Mouse (Mus musculus): ENCODE results near the gene Dsp. TPM values are rescaled to one million over a fixed set of nuclear protein-coding genes. Genes with fewer than 3 reads are reported as not detected.

Gene Dsp
- polyA plus RNA-seq, 1 experiment from 2014 or later = 6.1 TPM

DNA sequence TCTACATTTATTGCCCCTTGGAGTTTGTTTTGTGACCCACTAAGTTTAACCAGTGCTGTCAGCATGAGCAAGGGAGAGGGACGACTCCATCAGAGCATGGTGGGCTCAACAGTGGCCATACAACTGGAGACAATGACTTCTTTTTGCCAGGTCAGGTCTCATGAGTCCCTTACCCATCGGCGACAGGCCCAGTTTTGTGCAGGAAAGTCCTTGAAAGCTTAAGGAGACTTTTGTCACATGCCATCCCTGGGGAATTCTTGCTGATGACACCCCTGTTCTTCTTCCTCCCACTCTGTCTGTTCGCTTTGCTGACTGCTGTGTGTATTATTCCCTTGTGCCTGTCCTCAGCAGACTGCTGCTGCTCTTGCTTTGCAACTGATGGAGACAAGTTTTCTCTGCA is 81.3 kb downstream of the Dsp start:
- DNase-seq (ENCODE audit: low spot score) (no peak), ATAC-seq (replicated peaks; ENCODE audit: insufficient number of reproducible peaks, low FRiP score, low TSS enrichment, low read depth) (no peak)
- Histone ChIP-seq H3K9ac (replicated peaks; ENCODE audit: low read length) (no peak overlapping the region), H3K9me3 (replicated peaks; ENCODE audit: control insufficient read depth, low read length) (no peaks in the 10 kb centered on the region), H3K4me1 (ENCODE audit: control insufficient read depth, insufficient read depth, low read length) (no peaks in the 10 kb centered on the region), H3K4me3 (ENCODE audit: low read depth, low read length) (no peak overlapping the region), H3K36me3 (replicated peaks; ENCODE audit: control insufficient read depth, insufficient read depth, low read depth, low read length) (peaks cover 8% of the 10 kb centered on the region), H3K27me3 (ENCODE audit: control insufficient read depth, insufficient read depth, low read length) (no peaks in the 10 kb centered on the region), H3K4me2 (ENCODE audit: low read depth, low read length) (no peak overlapping the region), H3K27ac (replicated peaks; ENCODE audit: low read depth, low read length) (no peak overlapping the region)
- WGBS = 87% methylated on average over 4 of the region's 4 CpGs

DNA sequence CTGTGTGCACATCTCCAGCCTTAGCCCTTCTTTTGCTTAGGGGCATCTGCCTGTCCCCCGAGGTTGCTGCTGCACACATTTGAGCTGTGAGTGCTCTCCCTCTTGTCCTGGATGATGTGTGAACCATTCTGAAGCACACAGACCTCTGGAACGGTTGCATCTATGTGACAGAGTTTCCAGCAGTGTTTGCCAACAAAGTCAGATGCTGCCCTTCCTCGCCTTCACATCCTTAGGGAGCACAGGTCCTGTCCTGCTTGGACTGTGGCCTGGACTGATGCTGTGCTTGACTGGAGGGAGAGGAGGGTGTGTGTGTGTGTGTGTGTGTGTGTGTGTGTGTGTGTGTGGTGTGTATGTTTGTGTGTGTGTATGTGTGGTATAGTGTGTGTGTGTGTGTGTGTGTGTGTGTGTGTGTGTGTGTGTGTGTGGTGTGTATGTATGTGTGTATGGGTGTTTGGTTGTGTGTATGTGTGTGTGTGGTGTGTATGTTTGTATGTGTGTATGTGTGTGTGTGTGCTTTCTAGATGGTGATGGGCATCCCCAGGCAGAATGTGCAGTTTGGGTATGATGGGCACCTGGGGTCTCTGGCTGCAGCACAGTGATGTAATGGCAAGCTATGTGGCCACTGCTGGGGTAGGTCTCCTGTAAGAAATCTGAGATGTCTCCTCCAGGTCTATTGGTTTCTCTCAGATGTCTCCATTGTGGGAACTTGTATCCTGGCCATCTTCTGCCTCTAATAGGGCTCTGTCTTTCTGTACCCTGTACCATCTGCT is 81.9 kb downstream of the Dsp start:
- H3K27ac ChIP-seq (replicated peaks; ENCODE audit: low read depth, low read length) = no peak overlapping the region

DNA sequence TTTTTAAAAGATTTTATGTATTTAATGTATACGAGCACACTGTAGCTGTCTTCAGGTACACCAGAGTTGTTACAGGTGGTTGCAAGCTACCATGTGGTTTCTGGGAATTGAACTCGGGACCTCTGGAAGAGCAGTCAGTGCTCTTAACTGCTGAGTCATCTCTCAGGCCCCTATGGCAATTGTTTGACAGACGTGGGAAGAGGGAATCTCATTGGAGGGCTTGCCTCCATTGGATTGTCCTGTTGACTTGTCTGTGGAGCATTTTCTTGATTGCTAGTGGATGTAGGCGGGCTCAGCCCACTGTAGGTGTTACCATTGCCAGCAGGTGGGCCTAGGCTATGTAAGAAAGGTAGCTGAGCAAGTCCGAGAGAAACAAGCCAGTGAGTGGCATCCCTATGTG is 83.6 kb downstream of the Dsp start:
- Histone ChIP-seq H3K36me3 (replicated peaks; ENCODE audit: control insufficient read depth, insufficient read depth, low read depth, low read length) (no peaks in the 10 kb centered on the region), H3K4me2 (ENCODE audit: low read depth, low read length) (no peak overlapping the region), H3K27ac (replicated peaks; ENCODE audit: low read depth, low read length) (no peak overlapping the region), H3K4me3 (ENCODE audit: low read depth, low read length) (no peak overlapping the region), H3K27me3 (ENCODE audit: control insufficient read depth, insufficient read depth, low read length) (no peaks in the 10 kb centered on the region), H3K9ac (replicated peaks; ENCODE audit: low read length) (no peak overlapping the region), H3K4me1 (ENCODE audit: control insufficient read depth, insufficient read depth, low read length) (no peaks in the 10 kb centered on the region), H3K9me3 (replicated peaks; ENCODE audit: control insufficient read depth, low read length) (no peaks in the 10 kb centered on the region)
- ATAC-seq (replicated peaks; ENCODE audit: insufficient number of reproducible peaks, low FRiP score, low TSS enrichment, low read depth) (no peak), DNase-seq (ENCODE audit: low spot score) (no peak)
- 74% methylated on average over 5 of the region's 5 CpGs for WGBS

More for the DNA sequence above, 81.9 kb downstream of the Dsp start:
- 81% methylated on average over 3 of the region's 3 CpGs for WGBS
- ATAC-seq (replicated peaks; ENCODE audit: insufficient number of reproducible peaks, low FRiP score, low TSS enrichment, low read depth) (no peak), DNase-seq (ENCODE audit: low spot score) (no peak)
- Histone ChIP-seq H3K27me3 (ENCODE audit: control insufficient read depth, insufficient read depth, low read length) (no peaks in the 10 kb centered on the region), H3K36me3 (replicated peaks; ENCODE audit: control insufficient read depth, insufficient read depth, low read depth, low read length) (peaks cover 7% of the 10 kb centered on the region), H3K4me2 (ENCODE audit: low read depth, low read length) (no peak overlapping the region), H3K9me3 (replicated peaks; ENCODE audit: control insufficient read depth, low read length) (no peaks in the 10 kb centered on the region), H3K9ac (replicated peaks; ENCODE audit: low read length) (no peak overlapping the region), H3K4me1 (ENCODE audit: control insufficient read depth, insufficient read depth, low read length) (no peaks in the 10 kb centered on the region), H3K4me3 (ENCODE audit: low read depth, low read length) (no peak overlapping the region)

DNA sequence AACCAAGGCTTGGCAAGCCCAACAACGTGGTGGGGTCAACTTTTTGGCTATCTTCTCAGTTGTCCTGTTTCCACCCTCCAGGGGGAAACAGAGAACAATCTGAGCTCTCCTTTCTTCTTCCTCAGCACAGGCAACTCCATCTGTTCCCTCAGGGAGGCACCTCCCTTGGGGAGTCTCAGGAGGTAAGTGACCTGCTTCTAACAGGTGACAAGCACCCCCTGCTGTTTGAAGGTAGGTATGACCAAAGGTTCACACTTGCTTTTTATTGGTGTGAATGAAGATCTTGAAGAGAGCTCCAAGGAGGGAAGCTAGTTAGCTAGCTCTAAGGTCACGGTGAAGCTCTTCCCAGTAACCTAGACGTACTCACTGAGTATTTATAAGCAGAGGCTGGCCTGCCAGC is 84.3 kb downstream of the Dsp start:
- Histone ChIP-seq H3K27me3 (ENCODE audit: control insufficient read depth, insufficient read depth, low read length) (no peaks in the 10 kb centered on the region), H3K9ac (replicated peaks; ENCODE audit: low read length) (no peak overlapping the region), H3K9me3 (replicated peaks; ENCODE audit: control insufficient read depth, low read length) (no peaks in the 10 kb centered on the region), H3K4me2 (ENCODE audit: low read depth, low read length) (no peak overlapping the region), H3K27ac (replicated peaks; ENCODE audit: low read depth, low read length) (no peak overlapping the region), H3K4me1 (ENCODE audit: control insufficient read depth, insufficient read depth, low read length) (no peaks in the 10 kb centered on the region), H3K36me3 (replicated peaks; ENCODE audit: control insufficient read depth, insufficient read depth, low read depth, low read length) (no peaks in the 10 kb centered on the region), H3K4me3 (ENCODE audit: low read depth, low read length) (no peak overlapping the region)
- ATAC-seq (replicated peaks; ENCODE audit: insufficient number of reproducible peaks, low FRiP score, low TSS enrichment, low read depth) (no peak), DNase-seq (ENCODE audit: low spot score) (no peak)
- 75% methylated on average over 3 of the region's 3 CpGs for WGBS

DNA sequence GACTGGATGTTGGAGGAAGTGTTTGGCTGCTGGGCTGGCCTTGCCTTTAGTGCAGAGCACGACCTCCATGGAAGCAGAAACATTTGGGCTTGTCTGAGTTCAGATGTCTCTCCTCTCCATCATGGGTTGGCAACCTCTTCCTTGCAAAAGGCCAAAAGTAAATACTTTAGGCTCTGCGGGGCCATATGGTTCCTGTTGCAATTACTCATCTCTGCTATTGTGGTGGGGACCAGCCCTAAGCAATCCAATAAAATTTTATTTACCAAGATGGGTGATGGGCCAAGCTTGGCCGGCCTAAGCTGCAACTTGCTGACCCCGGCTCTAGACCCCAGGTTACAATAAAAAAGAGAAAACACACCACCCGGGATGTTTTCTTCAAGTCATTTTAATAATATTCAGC is 97.1 kb downstream of the Dsp start:
- no peak for ATAC-seq (replicated peaks; ENCODE audit: insufficient number of reproducible peaks, low FRiP score, low TSS enrichment, low read depth)
- 83% methylated on average over 5 of the region's 5 CpGs for WGBS

More for the DNA sequence above, 97.1 kb downstream of the Dsp start:
- Histone ChIP-seq H3K27me3 (ENCODE audit: control insufficient read depth, insufficient read depth, low read length) (no peaks in the 10 kb centered on the region), H3K36me3 (replicated peaks; ENCODE audit: control insufficient read depth, insufficient read depth, low read depth, low read length) (no peaks in the 10 kb centered on the region), H3K4me3 (ENCODE audit: low read depth, low read length) (no peak overlapping the region), H3K27ac (replicated peaks; ENCODE audit: low read depth, low read length) (no peak overlapping the region), H3K9ac (replicated peaks; ENCODE audit: low read length) (no peak overlapping the region), H3K9me3 (replicated peaks; ENCODE audit: control insufficient read depth, low read length) (no peaks in the 10 kb centered on the region), H3K4me1 (ENCODE audit: control insufficient read depth, insufficient read depth, low read length) (no peaks in the 10 kb centered on the region), H3K4me2 (ENCODE audit: low read depth, low read length) (no peak overlapping the region)
- no peak for DNase-seq (ENCODE audit: low spot score)

Other genes starting within 250 kb of the Dsp start
- 128 and 137 TPM in 2 replicates for gene Ssr1, start 157.1 kb upstream of the Dsp start, polyA plus RNA-seq (2014; fragmentation: Nextera tagmentation; extraction: Ambion mirVana)
- gene Riok1, start 114.3 kb upstream of the Dsp start, polyA plus RNA-seq (2014; fragmentation: Nextera tagmentation; extraction: Ambion mirVana) = 49.4 and 54.9 TPM in 2 replicates
- 0.48 and 1.2 TPM in 2 replicates for gene Cage1, start 114.2 kb upstream of the Dsp start, polyA plus RNA-seq (2014; fragmentation: Nextera tagmentation; extraction: Ambion mirVana)
- gene Snrnp48, start 53.6 kb downstream of the Dsp start, polyA plus RNA-seq (2014; fragmentation: Nextera tagmentation; extraction: Ambion mirVana) = 35.7 and 42.3 TPM in 2 replicates
- gene Bmp6, start 193.8 kb downstream of the Dsp start, polyA plus RNA-seq (2014; fragmentation: Nextera tagmentation; extraction: Ambion mirVana) = 0.63 and 0.89 TPM in 2 replicates

Data from embryonic facial prominence, embryonic 11.5 days (tissue).